Mouse (Mus musculus): ENCODE measurements around the gene Slc25a48. TPM values are rescaled to one million over a fixed set of nuclear protein-coding genes. Genes with fewer than 3 reads are reported as not detected.

Gene Slc25a48
- polyA plus RNA-seq, 1 experiment from 2014 or later: not detected

Other genes starting within 250 kb of the Slc25a48 start
- gene Neurog1, start 186.2 kb upstream of the Slc25a48 start, polyA plus RNA-seq (2014; fragmentation: Nextera tagmentation; extraction: Ambion mirVana): not detected in 2 replicates
- gene Cxcl14, start 141.8 kb upstream of the Slc25a48 start, polyA plus RNA-seq (2014; fragmentation: Nextera tagmentation; extraction: Ambion mirVana): 145 and 157 TPM in 2 replicates
- gene Gm3045, start 11.8 kb upstream of the Slc25a48 start, polyA plus RNA-seq (2014; fragmentation: Nextera tagmentation; extraction: Ambion mirVana): not detected in 2 replicates
- gene Il9, start 43.9 kb downstream of the Slc25a48 start, polyA plus RNA-seq (2014; fragmentation: Nextera tagmentation; extraction: Ambion mirVana): not detected in 2 replicates
- 1.5 and 2.0 TPM in 2 replicates for gene Fbxl21, start 84.1 kb downstream of the Slc25a48 start, polyA plus RNA-seq (2014; fragmentation: Nextera tagmentation; extraction: Ambion mirVana)
- not detected in 2 replicates for gene Lect2, start 110.1 kb downstream of the Slc25a48 start, polyA plus RNA-seq (2014; fragmentation: Nextera tagmentation; extraction: Ambion mirVana)
- gene Tgfbi, start 171.2 kb downstream of the Slc25a48 start, polyA plus RNA-seq (2014; fragmentation: Nextera tagmentation; extraction: Ambion mirVana): 47.3 and 48.2 TPM in 2 replicates